Mouse (Mus musculus): ENCODE data around the gene S100a8. TPM values are rescaled to one million over a fixed set of nuclear protein-coding genes. Genes with fewer than 3 reads are reported as not detected.

The S100a8 gene
- total RNA-seq (2021) = not detected

DNA sequence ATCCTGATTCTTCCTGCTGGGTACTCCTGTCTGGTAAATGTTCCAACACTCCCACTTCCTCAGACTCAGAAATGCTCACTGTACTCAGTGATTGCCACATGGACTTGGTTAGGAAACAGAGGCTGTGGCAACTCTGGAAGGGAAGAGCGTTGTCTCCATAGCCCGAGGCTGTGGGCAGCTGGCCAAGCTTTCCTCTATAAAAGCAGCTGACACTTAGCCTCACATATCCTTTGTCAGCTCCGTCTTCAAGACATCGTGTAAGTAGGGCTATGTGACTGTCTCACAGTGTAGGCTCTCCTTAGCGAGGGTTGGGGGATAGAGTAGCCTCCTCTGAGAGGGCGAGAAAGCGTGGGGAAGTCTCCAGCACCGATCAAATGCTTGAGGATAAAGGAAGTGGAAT, at the start of gene S100a8:
TSS of gene S100a8 (plus strand) at position 133 of the 400 bp plus-strand sequence.
- intact Hi-C loops (cut with DNase I) = no loop called here
- DNase-seq (ENCODE audit: low spot score in 2 of 2) = no peak

DNA sequence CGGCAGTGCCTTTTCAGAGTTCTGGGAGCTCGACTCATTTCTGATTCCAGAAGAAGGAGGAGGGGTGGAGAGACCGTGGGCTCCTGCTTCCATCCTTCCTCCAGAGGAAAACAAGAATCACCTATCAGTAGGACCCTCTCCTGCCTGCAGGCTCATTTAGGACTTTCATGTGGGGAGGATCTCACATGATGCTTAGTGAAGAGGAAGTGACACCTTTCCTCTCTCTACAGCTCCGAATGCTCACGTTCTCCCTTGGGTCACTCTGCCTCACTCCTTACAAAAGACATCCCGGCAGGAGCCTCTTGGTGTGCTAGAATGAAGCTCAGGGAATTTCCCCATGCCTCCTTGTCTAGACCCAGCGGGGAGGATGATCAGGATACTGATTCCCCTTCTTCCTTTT, 47.2 kb upstream of the S100a8 start:
- DNase-seq (ENCODE audit: low spot score in 2 of 2) = no peak
- intact Hi-C loops (cut with DNase I) = no loop called here

DNA sequence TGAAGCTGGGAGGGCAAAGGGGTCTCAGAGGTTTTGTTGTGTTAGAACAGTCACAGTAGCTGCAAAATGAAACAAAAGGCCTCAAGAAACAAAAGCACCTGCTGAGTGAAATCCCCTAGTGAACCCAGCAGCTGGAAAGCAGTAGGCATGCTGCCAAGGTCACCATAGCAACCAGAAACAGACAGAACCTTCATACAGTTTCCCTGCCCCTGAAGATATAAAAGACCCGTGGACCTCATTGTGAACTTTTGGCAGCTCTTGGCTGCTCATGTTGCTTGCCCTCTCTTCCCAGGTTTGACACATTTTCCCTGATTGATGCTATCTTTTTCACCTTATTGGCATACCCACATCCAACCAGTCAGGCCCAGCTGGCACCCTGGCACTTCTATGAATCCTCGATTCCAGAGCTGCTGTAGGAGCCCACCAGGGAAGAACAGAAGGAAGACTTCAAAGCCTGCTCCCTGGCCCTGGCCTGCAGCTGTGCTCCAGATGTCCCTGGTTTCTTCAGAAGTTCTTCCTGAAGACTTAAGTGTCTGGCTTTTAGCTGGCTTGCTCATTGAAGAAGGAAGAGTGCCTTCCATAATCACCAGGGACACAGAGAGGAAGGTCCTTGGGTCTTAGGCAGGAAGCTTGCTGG, 45.2 kb upstream of the S100a8 start:
- no peak for DNase-seq (ENCODE audit: low spot score in 2 of 2)
- intact Hi-C loops (cut with DNase I) = no loop called here

DNA sequence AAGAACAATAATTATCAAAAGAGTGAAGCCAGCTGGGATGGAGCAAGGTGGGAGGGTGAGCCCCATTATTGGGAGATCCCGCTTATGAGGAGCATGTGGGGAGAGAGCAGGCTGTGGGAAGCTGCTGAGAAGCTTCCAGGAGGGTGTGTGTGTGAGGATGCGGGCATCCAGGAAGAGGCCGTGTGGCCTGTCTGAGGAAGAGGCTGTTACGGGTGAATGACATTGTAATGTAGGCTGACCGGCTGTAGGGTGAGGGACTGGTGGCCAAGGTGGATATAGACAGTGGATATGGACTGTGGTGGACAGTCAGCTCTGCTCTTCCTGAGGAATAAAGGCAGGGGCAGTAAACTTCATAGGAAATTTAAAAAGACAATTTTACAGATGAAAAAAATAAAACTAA, 43.3 kb upstream of the S100a8 start:
- intact Hi-C loops (cut with DNase I) = no loop called here
- no peak for DNase-seq (ENCODE audit: low spot score in 2 of 2)

DNA sequence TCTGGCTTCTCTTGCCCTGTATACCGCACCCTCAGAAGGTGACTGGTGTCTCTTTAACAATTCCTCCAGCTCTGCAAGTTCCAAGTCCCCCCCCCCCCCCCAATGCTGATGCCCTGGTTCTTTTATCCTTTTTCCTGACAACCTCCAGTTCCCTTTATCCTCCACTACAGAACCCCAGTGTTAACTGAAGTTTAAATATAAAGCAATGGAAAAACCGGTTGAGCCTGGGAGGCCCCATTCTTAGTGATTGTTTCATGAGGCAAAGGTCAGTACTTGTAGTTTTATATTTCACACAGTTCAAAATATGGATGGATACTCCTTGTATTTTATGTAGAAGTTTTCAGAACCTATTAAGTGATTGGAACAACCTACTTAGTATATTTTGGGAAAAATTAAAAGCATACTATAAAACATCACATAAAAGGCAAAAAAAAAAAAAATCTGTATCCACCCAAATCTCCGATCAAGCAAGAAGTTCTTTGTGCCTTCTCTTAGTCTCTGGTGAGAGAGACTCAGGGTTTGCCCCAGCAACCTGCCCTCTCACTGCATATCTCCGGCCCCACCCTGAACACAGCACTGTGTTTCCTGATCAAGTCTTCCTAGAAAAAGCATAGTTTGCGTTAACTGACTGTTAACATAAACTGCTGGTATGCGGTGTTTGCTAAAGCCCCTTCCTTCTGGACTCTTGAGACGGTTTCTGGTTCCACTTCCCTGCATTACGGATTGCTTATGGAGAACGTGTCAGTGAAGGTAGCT, 42.3 kb upstream of the S100a8 start:
- no peak for DNase-seq (ENCODE audit: low spot score in 2 of 2)

GRCm38 (mm10) chr3:90627366-90627765, 41.4 kb upstream of the S100a8 start:
- intact Hi-C loops (cut with DNase I) = no loop called here

More for the DNA sequence above, 42.3 kb upstream of the S100a8 start:
- intact Hi-C loops (cut with DNase I) = no loop called here

DNA sequence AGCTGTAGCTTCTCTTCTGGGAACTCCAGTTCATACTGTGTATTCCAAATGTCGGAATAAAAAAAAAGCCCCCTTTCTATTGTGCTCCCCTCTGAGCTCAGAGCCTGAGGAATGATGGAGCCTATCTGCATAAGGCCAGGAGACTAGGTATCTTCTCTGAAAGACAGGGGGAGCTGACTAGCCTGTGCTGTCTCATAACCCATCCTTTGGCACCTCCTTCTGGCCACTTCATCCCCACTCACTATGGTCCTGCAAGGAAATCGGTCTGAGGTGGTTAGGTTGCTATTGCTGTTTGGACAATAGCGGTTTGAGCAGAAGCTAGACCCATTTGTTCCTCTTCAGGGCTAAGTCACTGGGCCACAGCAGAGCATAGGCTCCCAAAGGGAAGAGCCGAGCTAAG, 41.0 kb upstream of the S100a8 start:
- intact Hi-C loops (cut with DNase I) = no loop called here
- DNase-seq (ENCODE audit: low spot score in 2 of 2) = peak in 1 of 2 experiments; percentile 43

More at GRCm38 (mm10) chr3:90627366-90627765, 41.4 kb upstream of the S100a8 start:
- no peak for DNase-seq (ENCODE audit: low spot score in 2 of 2)

DNA sequence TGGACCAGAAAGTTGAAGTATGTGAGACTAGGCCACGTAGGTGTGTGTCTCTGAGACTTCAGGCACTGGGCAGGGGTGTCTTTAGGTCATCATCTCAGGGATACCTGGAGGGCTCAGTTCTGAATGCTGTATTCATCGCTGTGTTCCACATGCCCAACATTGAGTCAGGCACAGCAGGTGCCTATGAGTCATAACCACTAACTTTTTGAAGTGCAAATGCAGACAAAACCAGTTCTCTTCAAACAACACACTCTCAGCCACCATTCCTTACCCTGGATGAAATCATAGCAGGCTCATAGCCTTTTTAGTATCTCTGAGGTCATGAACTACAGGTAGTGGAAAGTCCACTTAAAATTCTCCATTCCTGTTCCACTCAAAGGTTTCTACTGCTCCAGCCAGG, 39.5 kb upstream of the S100a8 start:
- intact Hi-C loops (cut with DNase I) = no loop called here
- peak in 1 of 2 experiments; percentile 23 for DNase-seq (ENCODE audit: low spot score in 2 of 2)

DNA sequence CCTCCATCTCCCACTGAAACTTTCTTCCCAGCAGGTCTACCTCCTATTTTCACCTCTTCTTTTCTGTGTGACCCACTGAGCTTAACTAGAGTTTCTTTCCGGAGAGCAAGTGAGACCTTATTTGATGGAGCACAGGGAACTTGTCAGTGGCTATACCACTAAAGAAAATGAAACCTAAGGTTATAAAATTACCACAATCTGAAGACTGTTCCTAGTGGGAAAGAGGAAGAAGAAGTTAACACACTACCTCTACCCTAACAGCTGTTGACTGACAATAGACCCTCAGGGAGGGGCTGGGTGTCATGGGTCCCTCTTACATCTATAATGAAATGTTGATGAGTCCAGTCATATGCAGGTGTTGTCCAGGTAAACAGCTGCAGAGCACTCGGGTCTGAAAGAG, 36.8 kb upstream of the S100a8 start:
- DNase-seq (ENCODE audit: low spot score in 2 of 2) = no peak
- intact Hi-C loops (cut with DNase I) = no loop called here

GRCm38 (mm10) chr3:90638511-90639275, 30.1 kb upstream of the S100a8 start:
- DNase-seq (ENCODE audit: low spot score in 2 of 2) = no peak
- intact Hi-C loops (cut with DNase I) = no loop called here

GRCm38 (mm10) chr3:90639511-90640154, 29.1 kb upstream of the S100a8 start:
- intact Hi-C loops (cut with DNase I) = no loop called here
- DNase-seq (ENCODE audit: low spot score in 2 of 2) = no peak

DNA sequence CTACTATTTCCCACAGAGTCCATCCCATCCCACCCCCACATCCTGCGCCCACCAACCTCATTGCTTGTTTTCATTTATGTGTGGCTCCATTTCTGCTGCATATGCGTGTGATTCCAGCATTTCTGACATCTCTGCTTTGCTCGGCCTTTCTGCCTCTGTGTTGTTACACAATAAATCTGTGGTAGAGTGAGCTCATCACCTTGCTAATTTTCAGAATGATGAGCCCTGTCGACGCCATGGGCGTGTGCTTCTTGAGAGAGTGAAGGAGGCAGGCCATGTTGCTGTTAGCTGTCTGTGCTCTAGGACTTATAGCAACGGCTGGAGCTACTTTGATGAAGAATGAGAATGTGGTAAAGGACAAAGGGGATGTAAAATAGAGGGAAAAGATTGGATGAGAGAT, 27.8 kb upstream of the S100a8 start:
- no peak for DNase-seq (ENCODE audit: low spot score in 2 of 2)
- intact Hi-C loops (cut with DNase I) = no loop called here

DNA sequence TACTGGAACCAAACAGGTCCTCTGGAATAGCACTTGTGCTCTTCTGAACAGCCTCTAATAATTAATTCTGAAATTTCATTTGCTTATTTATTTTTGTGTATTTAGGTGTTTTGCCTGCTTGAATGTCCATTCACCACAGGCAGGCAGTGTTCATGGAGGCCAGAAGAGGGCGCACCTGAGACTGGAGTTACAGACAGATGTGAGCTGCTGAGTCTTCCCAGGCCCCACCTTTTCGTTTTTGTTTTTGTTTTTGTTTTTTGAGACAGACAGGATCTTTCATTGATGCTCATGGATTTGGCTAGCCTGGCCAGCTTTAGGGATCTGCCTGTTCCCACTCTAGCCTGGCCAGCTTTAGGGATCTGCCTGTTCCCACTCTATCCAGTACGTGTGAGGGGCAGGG, 24.6 kb upstream of the S100a8 start:
- peak in 1 of 2 experiments; percentile 36 for DNase-seq (ENCODE audit: low spot score in 2 of 2)
- intact Hi-C loops (cut with DNase I) = no loop called here

- no peak for DNase-seq (ENCODE audit: low spot score in 2 of 2)
These were observed 21.5 kb upstream of the S100a8 start for GRCm38 (mm10) chr3:90647291-90647690.

GRCm38 (mm10) chr3:90648981-90649380, 19.8 kb upstream of the S100a8 start:
- intact Hi-C loops (cut with DNase I) = no loop called here
- DNase-seq (ENCODE audit: low spot score in 2 of 2) = peak; percentile 34 to 75

More at GRCm38 (mm10) chr3:90647291-90647690, 21.5 kb upstream of the S100a8 start:
- intact Hi-C loops (cut with DNase I) = no loop called here

DNA sequence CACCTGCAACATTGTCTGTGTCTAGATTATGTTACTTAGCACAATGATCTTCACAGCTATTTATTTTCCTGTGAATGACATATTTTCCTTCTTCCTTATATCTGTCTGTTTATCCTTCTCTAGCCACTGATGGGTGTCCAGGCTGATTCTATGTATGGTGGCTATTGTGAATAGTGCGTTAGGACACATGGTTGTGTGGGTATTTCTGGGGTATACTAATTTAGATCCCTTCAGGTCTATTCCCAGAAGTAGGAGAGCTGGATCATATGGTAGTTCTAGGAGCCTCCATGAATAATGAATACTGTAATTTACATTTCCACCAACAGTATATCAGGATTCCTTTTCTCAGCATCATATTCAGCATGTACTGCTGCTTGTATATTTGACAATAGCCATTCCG, 18.9 kb upstream of the S100a8 start:
- intact Hi-C loops (cut with DNase I) = loop anchor here (1.0 to 10.0 kb wide), 3 partner anchors 65 to 235 kb away; partner anchors contain the start of gene Chtop
- DNase-seq (ENCODE audit: low spot score in 2 of 2) = peak in 1 of 2 experiments; percentile 78

DNA sequence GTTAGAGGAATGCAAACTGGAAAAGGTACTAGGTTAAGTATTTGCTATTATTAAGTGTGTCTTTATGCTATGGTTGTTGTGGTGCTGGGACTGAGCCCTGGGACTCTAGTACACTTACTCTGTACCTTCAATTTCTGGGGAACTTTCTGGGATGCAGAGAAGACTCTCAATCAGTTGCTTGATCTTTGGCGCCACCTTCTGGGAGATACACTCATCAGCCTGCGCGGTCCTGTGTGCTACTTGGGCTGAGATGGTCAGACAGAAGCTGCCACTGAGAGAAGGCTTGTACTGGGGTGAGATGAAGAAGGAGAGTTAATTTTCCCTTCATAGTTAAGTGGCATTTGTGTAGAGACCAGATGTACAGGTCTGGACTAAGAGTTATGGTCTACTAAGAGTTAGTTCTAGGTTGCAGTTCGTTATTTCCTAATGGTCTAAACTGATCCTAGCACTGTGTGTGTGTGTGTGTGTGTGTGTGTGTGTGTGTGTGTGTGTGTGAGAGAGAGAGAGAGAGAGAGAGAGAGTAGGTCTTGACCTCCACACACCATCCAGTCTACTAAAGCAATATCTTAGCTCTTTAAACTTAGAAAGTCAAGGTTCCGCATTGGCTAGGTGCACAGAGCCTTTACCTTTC, 15.8 kb upstream of the S100a8 start:
- DNase-seq (ENCODE audit: low spot score in 2 of 2) = peak; percentile 85 to 88
- intact Hi-C loops (cut with DNase I) = loop anchor here (1.0 to 10.0 kb wide), 4 partner anchors 38 to 238 kb away; partner anchors contain the start of genes Chtop and Snapin

- no peak for DNase-seq (ENCODE audit: low spot score in 2 of 2)
- intact Hi-C loops (cut with DNase I) = loop anchor here (1.0 to 10.0 kb wide), 4 partner anchors 39 to 239 kb away; partner anchors contain the start of genes Chtop and Snapin
These were observed 15.1 kb upstream of the S100a8 start, which contains the start of gene S100a7a for GRCm38 (mm10) chr3:90653717-90654116. Gene S100a7a (plus strand): TSS chr3:90654017.

GRCm38 (mm10) chr3:90657405-90657804, 11.4 kb upstream of the S100a8 start:
- intact Hi-C loops (cut with DNase I) = loop anchor here (10.0 kb wide), 1 partner anchor 243 kb away; no protein-coding TSS in a partner anchor

More at GRCm38 (mm10) chr3:90657405-90657804, 11.4 kb upstream of the S100a8 start:
- no peak for DNase-seq (ENCODE audit: low spot score in 2 of 2)
